Mouse (Mus musculus) ES-Bruce4 (cell line): ENCODE measurements at regions not wholly inside any gene's neighbourhood (a gene's known extent, or its start where the extent isn't known, plus 50 kb on each side); places are given as distances from the start of the nearest gene placed in this dataset.
A peak's percentile ranks its signal among the peaks of the same experiment; 100 is the strongest.

ENCODE experiments used
- H3K27ac ChIP-seq: 2 replicates; pipeline ENCODE4 v1.5.1; 2012; ENCODE audit warnings: low read length, inconsistent platforms; ENCODE audit not compliant: insufficient read depth
- H3K27me3 ChIP-seq: 2 replicates; pipeline ENCODE4 v1.6.1; 2012; ENCODE audit warnings: mild to moderate bottlenecking, low read length, inconsistent platforms; ENCODE audit not compliant: control insufficient read depth, poor library complexity, insufficient read depth, severe bottlenecking
- H3K36me3 ChIP-seq: 2 replicates; pipeline ENCODE4 v1.6.1; 2012; ENCODE audit warnings: inconsistent platforms, mild to moderate bottlenecking, low read length, moderate library complexity; ENCODE audit not compliant: control insufficient read depth, poor library complexity, insufficient read depth, severe bottlenecking
- H3K4me1 ChIP-seq: one replicate; pipeline ENCODE4 v1.8.1; 2011; ENCODE audit warnings: low read length; ENCODE audit not compliant: control insufficient read depth, insufficient read depth
- H3K4me3 ChIP-seq: 2 replicates; pipeline ENCODE4 v1.5.1; 2011; ENCODE audit warnings: low read depth, mild to moderate bottlenecking, low read length
- H3K9ac ChIP-seq: 2 replicates; pipeline ENCODE4 v1.6.1; 2012; ENCODE audit warnings: low read depth, mild to moderate bottlenecking, inconsistent platforms; ENCODE audit not compliant: poor library complexity, severe bottlenecking
- H3K9me3 ChIP-seq: replicated peaks from 2 replicates; pipeline ENCODE4 v1.6.1; 2012; ENCODE audit warnings: mild to moderate bottlenecking, low read length, inconsistent platforms; ENCODE audit not compliant: control insufficient read depth, poor library complexity, insufficient read depth, severe bottlenecking
- CTCF ChIP-seq: IDR thresholded peaks from one replicate; pipeline ENCODE4 v1.8.1; 2011; ENCODE audit warnings: low read depth, low read length
- EP300 ChIP-seq: IDR thresholded peaks from 2 replicates; pipeline ENCODE4 v1.6.1; 2011; ENCODE audit warnings: low read depth, low read length; ENCODE audit not compliant: insufficient read depth
- POLR2A ChIP-seq: IDR thresholded peaks from one replicate; pipeline ENCODE4 v1.8.1; 2011; ENCODE audit warnings: low read length; ENCODE audit not compliant: insufficient read depth

DNA sequence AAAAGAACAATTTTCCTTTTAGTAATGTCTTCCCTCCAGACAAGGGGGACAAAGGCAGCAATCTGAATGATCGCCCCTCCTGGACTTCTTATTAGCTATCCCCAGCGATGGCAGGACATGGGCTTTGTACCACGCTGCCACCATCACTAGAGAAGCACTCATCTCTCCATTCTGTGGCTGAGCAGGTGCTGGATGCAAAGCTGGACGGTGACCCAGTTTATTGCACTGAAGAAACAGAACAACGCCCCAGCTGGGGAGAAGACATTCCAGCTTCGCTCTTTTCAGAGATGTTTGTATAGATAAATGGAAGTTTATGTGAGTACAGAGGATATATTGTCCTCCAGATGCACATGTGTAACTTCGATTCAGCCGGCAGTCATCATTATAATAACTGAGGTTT lies 575.5 kb downstream of the Psat1 start:
- TF ChIP-seq CTCF (no peak), POLR2A (no peak), EP300 (no peak)
- Histone ChIP-seq H3K4me3 (no peak overlapping the region), H3K27ac (no peak overlapping the region), H3K9me3 (no peaks in the 10 kb centered on the region), H3K4me1 (no peaks in the 10 kb centered on the region), H3K27me3 (no peaks in the 10 kb centered on the region), H3K36me3 (no peaks in the 10 kb centered on the region), H3K9ac (no peak overlapping the region)

GRCm38 (mm10) chr19:15366951-15367350 lies 580.2 kb downstream of the Psat1 start:
- no peaks in the 10 kb centered on the region for H3K27me3 ChIP-seq
- H3K36me3 ChIP-seq: no peaks in the 10 kb centered on the region
- H3K4me1 ChIP-seq: peaks cover 2% of the 10 kb centered on the region
- no peak overlapping the region for H3K27ac ChIP-seq
- H3K4me3 ChIP-seq: no peak overlapping the region
- H3K9ac ChIP-seq: no peak overlapping the region
- no peaks in the 10 kb centered on the region for H3K9me3 ChIP-seq
- no peak for TF ChIP-seq POLR2A
- no peak for TF ChIP-seq CTCF
- TF ChIP-seq EP300: no peak

- Histone ChIP-seq H3K27ac (no peak overlapping the region), H3K4me3 (no peak overlapping the region), H3K27me3 (no peaks in the 10 kb centered on the region), H3K36me3 (no peaks in the 10 kb centered on the region), H3K9ac (no peak overlapping the region), H3K4me1 (no peaks in the 10 kb centered on the region), H3K9me3 (no peaks in the 10 kb centered on the region)
- no peak for TF ChIP-seq POLR2A
- no peak for TF ChIP-seq CTCF
- no peak for TF ChIP-seq EP300
Observed at GRCm38 (mm10) chr19:15357181-15357580, 590.0 kb downstream of the Psat1 start.

GRCm38 (mm10) chr19:15348356-15348755 lies 598.8 kb downstream of the Psat1 start:
- Histone ChIP-seq H3K27me3 (no peaks in the 10 kb centered on the region), H3K9ac (no peak overlapping the region), H3K36me3 (no peaks in the 10 kb centered on the region)

DNA sequence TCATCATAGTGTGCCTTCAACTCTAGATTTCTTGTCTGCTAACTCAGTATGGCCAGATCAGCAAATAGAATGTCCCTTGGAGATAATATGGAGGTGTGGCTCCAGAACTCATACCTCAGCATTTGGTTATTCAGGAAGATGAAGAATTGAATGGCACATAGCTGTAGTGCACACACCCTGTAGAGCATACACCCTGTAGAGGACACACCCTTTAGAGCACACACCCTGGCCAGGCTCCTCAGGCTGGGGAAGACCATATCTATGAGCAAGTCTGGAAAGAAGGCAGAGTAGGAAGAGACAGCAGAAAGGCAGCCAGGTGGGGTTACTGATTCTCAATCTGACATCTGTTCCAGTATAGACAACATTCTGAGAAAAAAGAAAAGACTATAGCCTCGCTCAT lies 604.9 kb downstream of the Psat1 start:
- Histone ChIP-seq H3K27ac (no peak overlapping the region), H3K27me3 (no peaks in the 10 kb centered on the region; the same call in 1 of the 2 replicates), H3K4me1 (no peaks in the 10 kb centered on the region), H3K36me3 (no peaks in the 10 kb centered on the region), H3K9me3 (no peaks in the 10 kb centered on the region), H3K9ac (no peak overlapping the region), H3K4me3 (no peak overlapping the region)
- TF ChIP-seq EP300 (no peak), POLR2A (no peak), CTCF (no peak)

More at GRCm38 (mm10) chr19:15348356-15348755, 598.8 kb downstream of the Psat1 start:
- TF ChIP-seq POLR2A: no peak
- TF ChIP-seq CTCF: no peak
- no peak for TF ChIP-seq EP300
- Histone ChIP-seq H3K27ac (no peak overlapping the region), H3K4me3 (no peak overlapping the region), H3K9me3 (no peaks in the 10 kb centered on the region), H3K4me1 (no peaks in the 10 kb centered on the region)

DNA sequence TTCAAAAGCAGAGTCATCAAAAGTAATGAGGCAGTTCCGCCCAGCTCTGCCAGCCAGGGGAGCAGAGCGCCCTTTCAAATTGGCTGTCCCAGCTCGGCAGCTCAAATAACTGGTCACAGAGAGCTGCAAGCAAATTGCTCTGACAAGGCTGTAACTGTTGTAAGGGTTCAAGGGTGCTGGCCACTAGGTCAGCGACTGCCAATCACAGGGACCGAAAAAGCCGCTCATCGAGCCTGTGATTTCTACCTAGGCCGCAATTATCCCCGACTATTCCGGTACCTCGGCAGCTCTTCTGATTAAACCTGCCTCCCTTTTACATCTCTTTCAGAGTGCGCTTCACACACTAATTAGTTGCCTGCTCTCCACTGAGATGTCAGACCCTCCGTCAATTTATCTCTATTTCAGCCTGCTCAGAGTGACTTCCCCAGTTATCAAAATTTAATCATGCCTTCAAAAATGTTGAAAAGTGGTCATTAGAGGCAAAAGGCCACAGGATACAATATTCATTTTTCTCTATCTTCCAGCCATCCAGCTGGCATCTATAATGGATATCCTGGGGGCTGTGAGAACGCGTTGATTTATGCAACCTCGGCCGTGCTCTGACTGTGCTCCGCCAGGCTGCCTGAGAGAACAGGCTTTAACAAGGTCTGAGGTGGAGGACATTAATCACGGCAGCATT lies 606.7 kb downstream of the Psat1 start:
- Histone ChIP-seq H3K9ac (no peak overlapping the region), H3K27me3 (no peaks in the 10 kb centered on the region; the same call in 1 of the 2 replicates), H3K36me3 (no peaks in the 10 kb centered on the region), H3K4me1 (no peaks in the 10 kb centered on the region), H3K9me3 (no peaks in the 10 kb centered on the region), H3K4me3 (peak overlapping the region; percentile 34), H3K27ac (no peak overlapping the region)
- no peak for TF ChIP-seq CTCF
- TF ChIP-seq EP300: no peak
- TF ChIP-seq POLR2A: no peak
